In the genomic region with DNA sequence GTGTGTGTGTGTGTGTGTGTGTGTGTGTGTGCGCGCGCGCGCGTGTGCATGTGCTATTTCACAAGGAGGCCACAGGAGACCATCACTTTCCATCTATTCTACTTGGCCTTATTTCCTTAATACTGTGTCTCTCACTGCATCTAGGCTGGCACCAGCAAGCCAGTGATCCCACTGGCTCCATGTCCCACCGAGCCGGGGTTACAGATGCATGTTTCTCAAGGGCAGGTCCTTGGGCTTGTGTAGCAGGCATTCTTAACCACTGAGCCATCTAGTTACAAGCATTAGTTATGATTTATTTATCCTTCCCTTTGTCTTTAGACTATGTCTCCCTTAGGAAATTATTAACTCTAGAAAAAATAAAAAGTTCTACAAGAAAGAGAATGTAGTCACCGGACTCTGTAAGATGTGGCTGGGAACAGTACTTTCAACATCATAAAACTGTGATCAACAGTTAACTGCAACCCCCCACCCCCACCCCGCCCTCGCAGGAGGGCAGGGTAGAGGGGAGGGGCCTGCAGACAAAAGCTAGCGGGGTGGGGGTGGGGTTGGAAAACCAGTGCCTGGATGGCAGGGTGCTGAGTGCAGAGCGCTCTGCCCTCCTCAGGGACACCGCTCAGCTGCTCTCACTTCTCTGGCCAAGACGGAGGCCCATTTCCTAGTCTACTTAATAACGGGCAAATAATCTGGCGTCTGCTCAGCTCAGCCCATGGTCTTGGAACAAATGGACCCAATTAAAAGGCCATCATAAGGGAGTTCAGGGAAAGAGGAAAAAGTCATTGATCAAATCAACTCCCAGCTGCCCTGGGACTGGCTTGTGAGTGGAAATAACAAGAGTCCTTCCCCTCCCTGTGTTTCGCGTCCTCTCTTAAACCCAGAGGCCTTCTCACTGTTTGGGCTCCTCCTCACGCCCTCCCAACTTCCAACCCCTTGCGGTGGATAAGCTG, we compare ENCODE assay signal across 8 mouse cellular contexts. TPM values are rescaled to one million over a fixed set of nuclear protein-coding genes. Genes with fewer than 3 reads are reported as not detected.
DNase-seq lines count a peak whose midpoint lies in the region; ATAC-seq and TF ChIP-seq lines count a peak whose summit lies in the region.

No protein-coding gene starts in this region.

- H3K36me3 ChIP-seq in forebrain, embryonic 11.5 days (ENCODE audit: control insufficient read depth, insufficient read depth, low read length), result no peaks in the 10 kb centered on the region
- H3K36me3 ChIP-seq in forebrain, postnatal 0 days (ENCODE audit: insufficient read depth), result no peaks in the 10 kb centered on the region
- no peaks in the 10 kb centered on the region for H3K36me3 ChIP-seq in intestine, embryonic 16.5 days (ENCODE audit: control insufficient read depth, insufficient read depth, low read length)
- H3K36me3 ChIP-seq in stomach, embryonic 16.5 days (ENCODE audit: control insufficient read depth, insufficient read depth, low read length), result no peaks in the 10 kb centered on the region

- no peak overlapping the region for H3K9ac ChIP-seq in forebrain, embryonic 11.5 days (ENCODE audit: low read length)
- H3K9ac ChIP-seq in forebrain, postnatal 0 days, result no peak overlapping the region
- H3K9ac ChIP-seq in intestine, embryonic 16.5 days (ENCODE audit: low read depth, low read length), result no peak overlapping the region
- peak overlapping the region; percentile 25; the same call in 1 of the 2 replicates for H3K9ac ChIP-seq in stomach, embryonic 16.5 days (ENCODE audit: low read length)

- H3K27ac ChIP-seq in forebrain, embryonic 11.5 days (ENCODE audit: low read depth, low read length), result no peak overlapping the region
- H3K27ac ChIP-seq in forebrain, postnatal 0 days (ENCODE audit: low read depth, low read length), result no peak overlapping the region
- H3K27ac ChIP-seq in intestine, embryonic 16.5 days (ENCODE audit: low read length), result peak overlapping the region; percentile 71
- peak overlapping the region; percentile 70 for H3K27ac ChIP-seq in stomach, embryonic 16.5 days (ENCODE audit: low read length)

- no peak overlapping the region for H3K4me2 ChIP-seq in forebrain, embryonic 11.5 days (ENCODE audit: low read depth, low read length, severe bottlenecking)
- H3K4me2 ChIP-seq in forebrain, postnatal 0 days (ENCODE audit: low read depth), result no peak overlapping the region
- peak overlapping the region; percentile 11; the same call in 1 of the 2 replicates for H3K4me2 ChIP-seq in intestine, embryonic 16.5 days (ENCODE audit: low read depth, low read length)
- H3K4me2 ChIP-seq in stomach, embryonic 16.5 days (ENCODE audit: low read depth, low read length), result peak overlapping the region; percentile 31

- DNase-seq in forebrain, embryonic 11.5 days (ENCODE audit: low spot score), result no peak
- no peak for DNase-seq in forebrain, postnatal 0 days
- peak; percentile 56 for DNase-seq in embryo, embryonic 10 days (ENCODE audit: low spot score)
- DNase-seq in lung, adult 2 months, result no peak
- no peak for DNase-seq in thymus, postnatal 36 days
- no peak for DNase-seq in right cerebral cortex, postnatal 36 days (ENCODE audit: low spot score in 2 of 2)

- TF ChIP-seq CTCF in forebrain, postnatal 0 days (IDR thresholded peaks at IDR 0.05; ENCODE audit: low read depth), result no peak
- no peak for TF ChIP-seq CTCF in lung, adult 2 months (IDR thresholded peaks at IDR 0.05; ENCODE audit: insufficient read depth, low read length)

- H3K27me3 ChIP-seq in forebrain, embryonic 11.5 days (ENCODE audit: control insufficient read depth, insufficient read depth, low read length), result no peaks in the 10 kb centered on the region
- no peaks in the 10 kb centered on the region for H3K27me3 ChIP-seq in forebrain, postnatal 0 days (ENCODE audit: insufficient read depth, low read length)
- H3K27me3 ChIP-seq in intestine, embryonic 16.5 days (replicated peaks; ENCODE audit: control insufficient read depth, insufficient read depth, low read length), result no peaks in the 10 kb centered on the region
- no peaks in the 10 kb centered on the region for H3K27me3 ChIP-seq in stomach, embryonic 16.5 days (ENCODE audit: control insufficient read depth, insufficient read depth, low read length)

- H3K9me3 ChIP-seq in forebrain, embryonic 11.5 days (ENCODE audit: control insufficient read depth, low read length), result no peaks in the 10 kb centered on the region
- no peaks in the 10 kb centered on the region for H3K9me3 ChIP-seq in forebrain, postnatal 0 days (ENCODE audit: low read length)
- no peaks in the 10 kb centered on the region for H3K9me3 ChIP-seq in intestine, embryonic 16.5 days (ENCODE audit: control insufficient read depth, low read length)
- no peaks in the 10 kb centered on the region for H3K9me3 ChIP-seq in stomach, embryonic 16.5 days (replicated peaks; ENCODE audit: control insufficient read depth, low read length)

- H3K4me1 ChIP-seq in forebrain, embryonic 11.5 days (replicated peaks; ENCODE audit: control insufficient read depth, insufficient read depth, low read length), result no peaks in the 10 kb centered on the region; the same call in 1 of the 2 replicates
- no peaks in the 10 kb centered on the region for H3K4me1 ChIP-seq in forebrain, postnatal 0 days (ENCODE audit: insufficient read depth)
- H3K4me1 ChIP-seq in intestine, embryonic 16.5 days (ENCODE audit: control insufficient read depth, insufficient read depth, low read length), result peaks cover 13% of the 10 kb centered on the region
- H3K4me1 ChIP-seq in lung, adult 2 months (ENCODE audit: control insufficient read depth, insufficient read depth, low read length), result peaks cover 6% of the 10 kb centered on the region; the same call in 1 of the 2 replicates
- H3K4me1 ChIP-seq in stomach, embryonic 16.5 days (ENCODE audit: control insufficient read depth, insufficient read depth, low read length), result peaks cover 11% of the 10 kb centered on the region

- peak; percentile 49; the same call in 1 of the 2 replicates for TF ChIP-seq POLR2A in lung, adult 2 months (IDR thresholded peaks at IDR 0.05; ENCODE audit: borderline replicate concordance, extremely low read depth, low read depth, low read length)

- peak; percentile 46 for ATAC-seq in forebrain, embryonic 11.5 days (replicated peaks; ENCODE audit: low FRiP score)
- no peak for ATAC-seq in forebrain, postnatal 0 days
- peak; percentile 92 for ATAC-seq in intestine, embryonic 16.5 days
- peak; percentile 76; the same call in 1 of the 2 replicates for ATAC-seq in stomach, embryonic 16.5 days (ENCODE audit: insufficient read depth, low FRiP score)

- H3K4me3 ChIP-seq in forebrain, embryonic 11.5 days (ENCODE audit: low read depth, low read length), result no peak overlapping the region
- no peak overlapping the region for H3K4me3 ChIP-seq in forebrain, postnatal 0 days (ENCODE audit: low read depth, low read length)
- H3K4me3 ChIP-seq in intestine, embryonic 16.5 days (ENCODE audit: low read length), result no peak overlapping the region
- no peak overlapping the region for H3K4me3 ChIP-seq in lung, adult 2 months (replicated peaks; ENCODE audit: extremely low read depth, low read depth, low read length)
- no peak overlapping the region for H3K4me3 ChIP-seq in stomach, embryonic 16.5 days (replicated peaks; ENCODE audit: low read length)

- 39% methylated on average over 21 of the region's 21 CpGs for WGBS in forebrain, embryonic 11.5 days
- 42% methylated on average over 21 of the region's 21 CpGs for WGBS in forebrain, postnatal 0 days
- WGBS in intestine, embryonic 16.5 days, result 37% methylated on average over 21 of the region's 21 CpGs
- WGBS in lung, adult 2 months, result 40% methylated on average over 21 of the region's 21 CpGs
- 36% methylated on average over 21 of the region's 21 CpGs for WGBS in stomach, embryonic 16.5 days

RNA-seq across cellular contexts. Expression of gene P2ry6, which starts 10.3 kb away (rescaled TPM):
- polyA plus RNA-seq in forebrain, embryonic 11.5 days (2014; fragmentation: Nextera tagmentation; extraction: Ambion mirVana), result 1.9 and 3.3 TPM in 2 replicates
- 1.2 and 2.3 TPM in 2 replicates for total RNA-seq in forebrain, postnatal 0 days (2014; rRNA removed)
- polyA plus RNA-seq in forebrain, postnatal 0 days (2015; fragmentation: Nextera tagmentation; extraction: Ambion mirVana), result 3.1 and 3.8 TPM in 2 replicates
- 9.0 and 9.8 TPM in 2 replicates for polyA plus RNA-seq in intestine, embryonic 16.5 days (2015; fragmentation: Nextera tagmentation; extraction: Ambion mirVana)
- 59.1 and 61.6 TPM in 2 replicates for polyA plus RNA-seq in lung, adult 2 months (2012; rRNA removed)
- polyA plus RNA-seq in stomach, embryonic 16.5 days (2015; fragmentation: Nextera tagmentation; extraction: Ambion mirVana), result 7.9 and 8.6 TPM in 2 replicates

RNA-seq across cellular contexts. Expression of gene P2ry2, which starts 27.9 kb away (rescaled TPM):
- polyA plus RNA-seq in forebrain, embryonic 11.5 days (2014; fragmentation: Nextera tagmentation; extraction: Ambion mirVana), result 0.23 and 0.29 TPM in 2 replicates
- 0.38 and 0.67 TPM in 2 replicates for total RNA-seq in forebrain, postnatal 0 days (2014; rRNA removed)
- 0.24 and 0.40 TPM in 2 replicates for polyA plus RNA-seq in forebrain, postnatal 0 days (2015; fragmentation: Nextera tagmentation; extraction: Ambion mirVana)
- polyA plus RNA-seq in intestine, embryonic 16.5 days (2015; fragmentation: Nextera tagmentation; extraction: Ambion mirVana), result 3.1 and 3.3 TPM in 2 replicates
- 25.0 and 25.2 TPM in 2 replicates for polyA plus RNA-seq in lung, adult 2 months (2012; rRNA removed)
- polyA plus RNA-seq in stomach, embryonic 16.5 days (2015; fragmentation: Nextera tagmentation; extraction: Ambion mirVana), result 8.5 and 12.0 TPM in 2 replicates

RNA-seq across cellular contexts. Expression of gene Arhgef17, which starts 52.8 kb away (rescaled TPM):
- 7.8 and 10.1 TPM in 2 replicates for polyA plus RNA-seq in forebrain, embryonic 11.5 days (2014; fragmentation: Nextera tagmentation; extraction: Ambion mirVana)
- total RNA-seq in forebrain, postnatal 0 days (2014; rRNA removed), result 47.9 and 52.7 TPM in 2 replicates
- polyA plus RNA-seq in forebrain, postnatal 0 days (2015; fragmentation: Nextera tagmentation; extraction: Ambion mirVana), result 9.8 and 12.5 TPM in 2 replicates
- 4.1 and 4.6 TPM in 2 replicates for polyA plus RNA-seq in intestine, embryonic 16.5 days (2015; fragmentation: Nextera tagmentation; extraction: Ambion mirVana)
- polyA plus RNA-seq in lung, adult 2 months (2012; rRNA removed), result 56.6 and 59.0 TPM in 2 replicates
- 7.3 and 7.4 TPM in 2 replicates for polyA plus RNA-seq in stomach, embryonic 16.5 days (2015; fragmentation: Nextera tagmentation; extraction: Ambion mirVana)

Comparison
In these comparisons a context has a peak if more than half of its experiments do, and no peak if none do; other contexts are left out.
1. H3K27ac ChIP-seq: peak in intestine, embryonic 16.5 days (single experiment) and stomach, embryonic 16.5 days (single experiment); none in forebrain, embryonic 11.5 days (single experiment) and forebrain, postnatal 0 days (single experiment).
2. H3K4me2 ChIP-seq: peak in intestine, embryonic 16.5 days (single experiment) and stomach, embryonic 16.5 days (single experiment); none in forebrain, embryonic 11.5 days (single experiment) and forebrain, postnatal 0 days (single experiment).